Mouse (Mus musculus) erythroblast, embryonic 14.5 days (primary cell): Measurements from ENCODE around the gene Wnt6. TPM values are rescaled to one million over a fixed set of nuclear protein-coding genes. Genes with fewer than 3 reads are reported as not detected.

Source experiments
- H3K27me3 ChIP-seq: 2 replicates; pipeline ENCODE4 v1.6.1; 2012; ENCODE audit warnings: inconsistent platforms; ENCODE audit not compliant: control insufficient read depth
- H3K36me3 ChIP-seq: 2 replicates; pipeline ENCODE4 v1.6.1; 2012; ENCODE audit warnings: mild to moderate bottlenecking, inconsistent platforms; ENCODE audit not compliant: control insufficient read depth
- H3K4me1 ChIP-seq: 2 replicates; pipeline ENCODE4 v1.6.1; 2012; ENCODE audit warnings: inconsistent platforms; ENCODE audit not compliant: control insufficient read depth
- H3K4me3 ChIP-seq: replicated peaks from 2 replicates; pipeline ENCODE3; 2012; ENCODE audit warnings: moderate library complexity, mild to moderate bottlenecking, inconsistent platforms
- H3K9me3 ChIP-seq: 2 replicates; pipeline ENCODE4 v1.6.1; 2012; ENCODE audit warnings: low read length, inconsistent platforms, mixed read lengths; ENCODE audit not compliant: control insufficient read depth
- GATA1 ChIP-seq: IDR thresholded peaks from 2 replicates; pipeline ENCODE4 v1.6.1; 2012; ENCODE audit warnings: low read length, inconsistent platforms, mixed read lengths
- TAL1 ChIP-seq: IDR thresholded peaks from 3 replicates; pipeline ENCODE4 v1.6.1; 2012; ENCODE audit warnings: low read length, inconsistent platforms, mixed read lengths
- polyA plus RNA-seq: library from polyadenylated mRNA; stranded (reverse); fragments of >175 nt; gene quantifications from 2 replicates; pipeline ENCODE4 v1.2.3, GENCODE M21; 2012

The Wnt6 gene
- polyA plus RNA-seq, 1 experiment: not detected

GRCm38 (mm10) chr1:74833255-74833654 lies 61.6 kb downstream of the Wnt6 start:
- Histone ChIP-seq H3K9me3 (no peaks in the 10 kb centered on the region), H3K27me3 (no peaks in the 10 kb centered on the region), H3K4me3 (no peak overlapping the region), H3K4me1 (no peaks in the 10 kb centered on the region), H3K36me3 (no peaks in the 10 kb centered on the region)
- TF ChIP-seq GATA1: no peak
- TF ChIP-seq TAL1: no peak

Other genes with a start within 250 kb of the Wnt6 start
- not detected in 2 replicates for gene Plcd4, start 229.0 kb upstream of the Wnt6 start, polyA plus RNA-seq
- gene Usp37, start 227.6 kb upstream of the Wnt6 start, polyA plus RNA-seq: 0.08 and 0.14 TPM in 2 replicates
- 0.34 and 0.41 TPM in 2 replicates for gene Zfp142, start 183.6 kb upstream of the Wnt6 start, polyA plus RNA-seq
- gene Bcs1l, start 183.6 kb upstream of the Wnt6 start, polyA plus RNA-seq: 0.06 and 0.18 TPM in 2 replicates
- 1.2 and 1.4 TPM in 2 replicates for gene Rnf25, start 170.5 kb upstream of the Wnt6 start, polyA plus RNA-seq
- gene Stk36, start 170.4 kb upstream of the Wnt6 start, polyA plus RNA-seq: not detected in 2 replicates
- 0.12 and 0.24 TPM in 2 replicates for gene Ttll4, start 110.1 kb upstream of the Wnt6 start, polyA plus RNA-seq
- gene Cyp27a1, start 58.3 kb upstream of the Wnt6 start, polyA plus RNA-seq: 0.02 and 0.05 TPM in 2 replicates
- 0.02 TPM in 1 of 2 replicates, not detected in the other for gene Prkag3, start 22.7 kb upstream of the Wnt6 start, polyA plus RNA-seq
- gene Wnt10a, start 19.6 kb downstream of the Wnt6 start, polyA plus RNA-seq: 0.02 and 0.04 TPM in 2 replicates
- not detected in 2 replicates for gene Cdk5r2, start 83.0 kb downstream of the Wnt6 start, polyA plus RNA-seq
- gene Fev, start 113.5 kb downstream of the Wnt6 start, polyA plus RNA-seq: not detected in 2 replicates
- not detected in 2 replicates for gene Cryba2, start 121.3 kb downstream of the Wnt6 start, polyA plus RNA-seq
- not detected in 2 replicates for gene Cfap65, start 163.7 kb downstream of the Wnt6 start, polyA plus RNA-seq
- 0.06 and 0.19 TPM in 2 replicates for gene Ihh, start 179.8 kb downstream of the Wnt6 start, polyA plus RNA-seq